Mouse (Mus musculus): ENCODE measurements at regions not wholly inside any gene's neighbourhood (a gene's known extent, or its start where the extent isn't known, plus 50 kb on each side); places are given as distances from the start of the nearest gene placed in this dataset.

GRCm38 (mm10) chr8:28117997-28118778 lies 670.7 kb downstream of the Poteg start:
- no peak overlapping the region for H3K27ac ChIP-seq
- H3K9me3 ChIP-seq (replicated peaks; ENCODE audit: low read length), result no peaks in the 10 kb centered on the region
- no peaks in the 10 kb centered on the region for H3K4me1 ChIP-seq (replicated peaks; ENCODE audit: insufficient read depth, low read length)
- no peak overlapping the region for H3K4me2 ChIP-seq (ENCODE audit: low read length)
- no peak overlapping the region for H3K4me3 ChIP-seq (replicated peaks; ENCODE audit: low read depth, low read length)
- DNase-seq (ENCODE audit: low spot score) (no peak), ATAC-seq (replicated peaks; ENCODE audit: low FRiP score, low read depth) (no peak)
- H3K27me3 ChIP-seq (ENCODE audit: insufficient read depth, low read length), result no peaks in the 10 kb centered on the region
- no peak overlapping the region for H3K9ac ChIP-seq (ENCODE audit: low read depth, low read length)
- no peak for TF ChIP-seq CTCF (IDR thresholded peaks at IDR 0.05; ENCODE audit: low read depth)
- WGBS, result 82% methylated on average over 7 of the region's 7 CpGs
- H3K36me3 ChIP-seq (ENCODE audit: insufficient read depth, low read length), result no peaks in the 10 kb centered on the region

- WGBS, result 60% methylated on average over 3 of the region's 3 CpGs
- H3K9ac ChIP-seq (ENCODE audit: low read depth, low read length), result no peak overlapping the region
- H3K4me3 ChIP-seq (replicated peaks; ENCODE audit: low read depth, low read length), result no peak overlapping the region
- H3K4me2 ChIP-seq (ENCODE audit: low read length), result no peak overlapping the region
- no peak for TF ChIP-seq CTCF (IDR thresholded peaks at IDR 0.05; ENCODE audit: low read depth)
- no peaks in the 10 kb centered on the region for H3K9me3 ChIP-seq (replicated peaks; ENCODE audit: low read length)
- ATAC-seq (replicated peaks; ENCODE audit: low FRiP score, low read depth), result no peak
- no peaks in the 10 kb centered on the region for H3K4me1 ChIP-seq (replicated peaks; ENCODE audit: insufficient read depth, low read length)
- DNase-seq (ENCODE audit: low spot score), result no peak
- H3K36me3 ChIP-seq (ENCODE audit: insufficient read depth, low read length), result no peaks in the 10 kb centered on the region
- no peaks in the 10 kb centered on the region for H3K27me3 ChIP-seq (ENCODE audit: insufficient read depth, low read length)
- H3K27ac ChIP-seq, result no peak overlapping the region
Observed at GRCm38 (mm10) chr8:28125021-28125420, 677.6 kb downstream of the Poteg start.

- Histone ChIP-seq H3K9me3 (replicated peaks; ENCODE audit: low read length) (no peaks in the 10 kb centered on the region), H3K4me1 (replicated peaks; ENCODE audit: insufficient read depth, low read length) (no peaks in the 10 kb centered on the region), H3K27ac (no peak overlapping the region), H3K36me3 (ENCODE audit: insufficient read depth, low read length) (no peaks in the 10 kb centered on the region), H3K27me3 (ENCODE audit: insufficient read depth, low read length) (no peaks in the 10 kb centered on the region), H3K9ac (ENCODE audit: low read depth, low read length) (no peak overlapping the region), H3K4me2 (ENCODE audit: low read length) (no peak overlapping the region), H3K4me3 (replicated peaks; ENCODE audit: low read depth, low read length) (no peak overlapping the region)
- no peak for ATAC-seq (replicated peaks; ENCODE audit: low FRiP score, low read depth)
- no peak for DNase-seq (ENCODE audit: low spot score)
- 74% methylated on average over 3 of the region's 3 CpGs for WGBS
- TF ChIP-seq CTCF (IDR thresholded peaks at IDR 0.05; ENCODE audit: low read depth), result no peak
Observed at GRCm38 (mm10) chr8:28141916-28142315, 694.4 kb downstream of the Poteg start.

GRCm38 (mm10) chr8:28148599-28149452 lies 701.4 kb downstream of the Poteg start:
- peak; percentile 66 for TF ChIP-seq CTCF (IDR thresholded peaks at IDR 0.05; ENCODE audit: low read depth)
- H3K9ac ChIP-seq (ENCODE audit: low read depth, low read length), result no peak overlapping the region
- no peaks in the 10 kb centered on the region for H3K9me3 ChIP-seq (replicated peaks; ENCODE audit: low read length)
- H3K4me2 ChIP-seq (ENCODE audit: low read length), result no peak overlapping the region
- no peaks in the 10 kb centered on the region for H3K27me3 ChIP-seq (ENCODE audit: insufficient read depth, low read length)
- no peaks in the 10 kb centered on the region for H3K4me1 ChIP-seq (replicated peaks; ENCODE audit: insufficient read depth, low read length)
- H3K27ac ChIP-seq, result no peak overlapping the region
- WGBS, result 67% methylated on average over 14 of the region's 14 CpGs
- ATAC-seq (replicated peaks; ENCODE audit: low FRiP score, low read depth) (no peak), DNase-seq (ENCODE audit: low spot score) (peak; percentile 71)
- H3K4me3 ChIP-seq (replicated peaks; ENCODE audit: low read depth, low read length), result no peak overlapping the region
- H3K36me3 ChIP-seq (ENCODE audit: insufficient read depth, low read length), result no peaks in the 10 kb centered on the region

GRCm38 (mm10) chr8:28149453-28149767 lies 701.9 kb downstream of the Poteg start:
- DNase-seq (ENCODE audit: low spot score) (no peak), ATAC-seq (replicated peaks; ENCODE audit: low FRiP score, low read depth) (no peak)
- H3K4me1 ChIP-seq (replicated peaks; ENCODE audit: insufficient read depth, low read length), result no peaks in the 10 kb centered on the region
- no peak overlapping the region for H3K4me3 ChIP-seq (replicated peaks; ENCODE audit: low read depth, low read length)
- no peak overlapping the region for H3K27ac ChIP-seq
- TF ChIP-seq CTCF (IDR thresholded peaks at IDR 0.05; ENCODE audit: low read depth), result no peak
- H3K9ac ChIP-seq (ENCODE audit: low read depth, low read length), result no peak overlapping the region
- H3K9me3 ChIP-seq (replicated peaks; ENCODE audit: low read length), result no peaks in the 10 kb centered on the region
- no peak overlapping the region for H3K4me2 ChIP-seq (ENCODE audit: low read length)
- WGBS, result 68% methylated on average over 3 of the region's 3 CpGs
- H3K27me3 ChIP-seq (ENCODE audit: insufficient read depth, low read length), result no peaks in the 10 kb centered on the region
- no peaks in the 10 kb centered on the region for H3K36me3 ChIP-seq (ENCODE audit: insufficient read depth, low read length)

- H3K9ac ChIP-seq (ENCODE audit: low read depth, low read length), result no peak overlapping the region
- ATAC-seq (replicated peaks; ENCODE audit: low FRiP score, low read depth) (no peak), DNase-seq (ENCODE audit: low spot score) (no peak)
- no peak for TF ChIP-seq CTCF (IDR thresholded peaks at IDR 0.05; ENCODE audit: low read depth)
- no peaks in the 10 kb centered on the region for H3K36me3 ChIP-seq (ENCODE audit: insufficient read depth, low read length)
- H3K27me3 ChIP-seq (ENCODE audit: insufficient read depth, low read length), result no peaks in the 10 kb centered on the region
- WGBS, result 82% methylated on average over 4 of the region's 4 CpGs
- H3K4me1 ChIP-seq (replicated peaks; ENCODE audit: insufficient read depth, low read length), result no peaks in the 10 kb centered on the region
- no peak overlapping the region for H3K4me2 ChIP-seq (ENCODE audit: low read length)
- no peak overlapping the region for H3K4me3 ChIP-seq (replicated peaks; ENCODE audit: low read depth, low read length)
- H3K9me3 ChIP-seq (replicated peaks; ENCODE audit: low read length), result no peaks in the 10 kb centered on the region
- no peak overlapping the region for H3K27ac ChIP-seq
Observed at GRCm38 (mm10) chr8:28160651-28161050, 713.2 kb downstream of the Poteg start.

Data from kidney, postnatal 0 days (tissue).